Mouse (Mus musculus): ENCODE measurements around the gene Vasp. TPM values are rescaled to one million over a fixed set of nuclear protein-coding genes. Genes with fewer than 3 reads are reported as not detected.

Gene Vasp
- total RNA-seq, 2 experiments from 2014 or later, result 84.0 to 98.6 TPM

DNA sequence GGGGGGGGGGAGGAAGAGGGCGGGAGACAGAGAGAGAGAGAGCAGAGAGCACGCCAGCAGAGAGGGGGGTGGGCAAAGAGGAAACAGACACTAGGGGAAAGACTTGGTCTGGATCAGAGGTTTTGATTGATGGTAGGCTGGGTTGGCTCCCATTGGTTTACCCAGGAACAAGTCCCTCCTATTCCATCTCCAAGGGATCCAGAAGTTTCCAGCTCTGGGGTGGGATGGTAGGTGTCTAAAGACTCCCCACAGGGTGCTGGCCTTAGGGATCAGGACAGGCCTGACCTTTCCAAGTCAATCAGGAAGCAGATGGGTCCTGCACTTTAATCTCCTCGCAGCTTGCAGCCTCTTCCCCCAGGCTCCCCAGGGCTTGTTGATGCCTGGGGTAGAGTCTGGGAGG lies 53.7 kb downstream of the Vasp start:
- intact Hi-C loops (cut with DNase I), result no loop called here
- peak in 1 of 2 experiments; percentile 12 for DNase-seq

GRCm38 (mm10) chr7:19217492-19217891 lies 54.1 kb downstream of the Vasp start:
- no peak for DNase-seq
- intact Hi-C loops (cut with DNase I), result no loop called here

GRCm38 (mm10) chr7:19214940-19215339 lies 56.7 kb downstream of the Vasp start:
- no peak for DNase-seq

GRCm38 (mm10) chr7:19214369-19214768 lies 57.2 kb downstream of the Vasp start:
- intact Hi-C loops (cut with DNase I), result no loop called here
- peak in 1 of 2 experiments; percentile 13 for DNase-seq

More at GRCm38 (mm10) chr7:19214940-19215339, 56.7 kb downstream of the Vasp start:
- intact Hi-C loops (cut with DNase I), result no loop called here

GRCm38 (mm10) chr7:19213385-19213784 lies 58.2 kb downstream of the Vasp start:
- intact Hi-C loops (cut with DNase I), result loop anchor here (2.0 kb wide), 1 partner anchor 13 kb away; no protein-coding TSS in a partner anchor

DNA sequence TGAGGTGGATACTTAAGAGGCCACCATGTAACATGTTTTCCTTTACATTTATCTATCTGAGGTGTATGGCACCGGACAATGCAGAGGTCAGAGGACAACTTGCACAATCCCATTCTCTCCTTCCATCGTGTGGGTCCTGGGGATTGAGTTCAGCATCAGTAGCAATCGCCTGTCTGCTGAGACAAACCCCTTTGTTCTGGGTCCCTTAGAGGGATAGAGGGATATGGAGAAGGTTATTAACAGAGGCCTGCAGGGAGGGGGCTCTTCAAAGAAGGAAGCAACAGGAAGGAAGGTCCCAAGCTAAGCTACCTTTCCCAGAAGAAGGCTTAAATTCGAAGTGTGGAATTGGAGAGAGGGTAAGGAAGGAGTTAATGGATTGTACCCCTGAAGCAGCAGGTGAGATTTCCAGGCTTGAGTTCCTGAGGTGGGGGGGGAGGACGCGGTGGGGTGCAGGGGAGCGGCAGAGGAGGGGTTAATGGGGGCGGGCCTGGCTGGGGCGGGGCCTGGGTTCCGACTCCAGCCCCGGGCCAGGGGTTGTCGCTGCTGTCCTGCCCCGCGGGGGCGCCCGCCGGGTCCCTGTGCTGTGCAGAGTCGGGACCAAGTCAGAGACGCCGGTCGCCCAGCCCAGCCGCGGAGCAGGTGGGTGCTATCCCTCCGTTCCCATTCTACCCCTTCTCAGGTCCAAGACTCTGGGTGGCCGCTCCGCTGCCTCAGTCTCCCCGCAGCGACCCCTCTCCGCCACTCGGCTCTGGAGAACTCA lies 59.4 kb downstream of the Vasp start, which contains the start of gene Gpr4:
Gene Gpr4 (plus strand): TSS at position 543 of the 760 bp plus-strand sequence.
- intact Hi-C loops (cut with DNase I), result loop anchor here (2.0 kb wide), 1 partner anchor 15 kb away; no protein-coding TSS in a partner anchor
- peak; percentile 57 to 62 for DNase-seq

More at GRCm38 (mm10) chr7:19213385-19213784, 58.2 kb downstream of the Vasp start:
- DNase-seq, result no peak

DNA sequence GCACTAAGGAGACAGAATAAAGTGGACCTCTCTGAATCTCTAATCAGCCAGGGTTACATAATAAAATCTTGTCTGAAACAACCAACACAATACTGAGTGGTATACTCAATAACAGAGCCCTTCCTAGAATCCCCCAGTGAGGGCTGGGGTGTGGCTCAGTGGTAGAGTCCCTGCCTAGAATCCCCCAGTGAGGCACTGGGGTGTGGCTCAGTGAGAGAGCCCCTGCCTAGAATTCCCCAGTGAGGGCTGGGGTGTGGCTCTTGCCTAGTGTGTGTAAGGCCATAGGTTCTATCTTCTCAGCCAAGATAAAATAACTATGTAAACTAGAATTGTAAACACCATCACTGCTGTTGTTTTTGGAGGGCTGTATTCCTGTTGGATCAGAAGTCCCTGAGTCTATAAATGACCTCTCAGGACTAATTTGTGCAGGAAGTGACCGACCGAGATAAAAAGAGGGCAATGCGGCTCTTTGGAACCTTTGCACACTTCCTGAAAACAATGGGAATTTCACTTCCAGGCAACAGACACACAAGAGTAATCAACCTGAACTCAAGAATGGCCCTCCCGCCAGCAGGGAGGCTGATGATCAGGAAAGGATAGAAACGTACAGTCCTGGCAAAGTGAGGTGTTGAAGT lies 60.5 kb downstream of the Vasp start:
- intact Hi-C loops (cut with DNase I), result no loop called here

DNA sequence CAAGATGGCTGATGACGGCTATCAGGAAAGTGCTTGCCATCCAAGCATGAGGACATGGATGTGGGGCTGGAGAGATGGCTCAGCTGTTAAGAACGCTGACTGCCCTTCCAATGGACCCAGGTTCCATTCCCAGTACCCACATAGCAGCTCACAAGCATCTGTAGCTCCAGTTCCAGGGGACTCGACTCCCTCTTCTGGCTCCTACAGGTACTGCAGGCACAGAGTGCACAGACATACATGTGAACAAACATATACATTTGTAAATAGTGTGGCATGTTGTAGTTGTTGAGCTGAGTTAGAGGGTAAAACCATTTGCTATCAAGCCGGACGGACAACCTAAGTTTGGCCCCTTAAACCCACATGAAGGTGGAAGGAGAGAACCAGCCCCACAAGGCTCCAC lies 61.6 kb downstream of the Vasp start:
- intact Hi-C loops (cut with DNase I), result no loop called here
- DNase-seq, result no peak

More for the DNA sequence above, 60.5 kb downstream of the Vasp start:
- peak in 1 of 2 experiments; percentile 19 for DNase-seq

GRCm38 (mm10) chr7:19209494-19209893 lies 62.1 kb downstream of the Vasp start:
- intact Hi-C loops (cut with DNase I), result loop anchor here (1.0 to 2.0 kb wide), 2 partner anchors 31 to 53 kb away; no protein-coding TSS in a partner anchor
- no peak for DNase-seq

GRCm38 (mm10) chr7:19208944-19209472 lies 62.6 kb downstream of the Vasp start:
- DNase-seq, result peak; percentile 66 to 82
- intact Hi-C loops (cut with DNase I), result loop anchor here (1.0 to 2.0 kb wide), 2 partner anchors 31 to 52 kb away; no protein-coding TSS in a partner anchor

GRCm38 (mm10) chr7:19208201-19208910 lies 63.3 kb downstream of the Vasp start:
- intact Hi-C loops (cut with DNase I), result loop anchor here (2.0 kb wide), 1 partner anchor 52 kb away; no protein-coding TSS in a partner anchor
- DNase-seq, result no peak

Other genes with a start within 250 kb of the Vasp start
- gene Foxa3, start 248.3 kb downstream of the Vasp start, total RNA-seq (2021), result not detected
- 10 to 100 TPM; 58.3 to 60.9 TPM for gene Sympk, start 247.4 kb downstream of the Vasp start, total RNA-seq (2021)
- not detected for gene Rsph6a, start 217.1 kb downstream of the Vasp start, total RNA-seq (2021)
- gene Dmwd, start 195.6 kb downstream of the Vasp start, total RNA-seq (2021), result 10 to 100 TPM; 48.4 to 50.7 TPM
- gene Dmpk, start 188.0 kb downstream of the Vasp start, total RNA-seq (2021), result 100 to 1,000 TPM; 288 to 299 TPM
- 10 to 100 TPM in 1 of 2 experiments, 1 to 10 TPM in 1; 7.9 to 11.2 TPM for gene Six5, start 177.2 kb downstream of the Vasp start, total RNA-seq (2021)
- gene Gm4969, start 153.4 kb downstream of the Vasp start, total RNA-seq (2021), result under 1 TPM; 0.07 to 0.19 TPM
- 1 to 10 TPM; 5.5 to 7.6 TPM for gene Fbxo46, start 152.0 kb downstream of the Vasp start, total RNA-seq (2021)
- 1 to 10 TPM; 6.4 to 8.2 TPM for gene Qpctl, start 122.5 kb downstream of the Vasp start, total RNA-seq (2021)
- 10 to 100 TPM; 77.1 to 81.0 TPM for gene Snrpd2, start 122.1 kb downstream of the Vasp start, total RNA-seq (2021)
- gene Gipr, start 105.7 kb downstream of the Vasp start, total RNA-seq (2021), result under 1 TPM; 0.50 to 0.69 TPM
- 10 to 100 TPM; 47.8 to 56.5 TPM for gene Eml2, start 95.4 kb downstream of the Vasp start, total RNA-seq (2021)
- gene Gpr4, start 59.3 kb downstream of the Vasp start, total RNA-seq (2021), result 10 to 100 TPM; 11.4 to 11.8 TPM
- gene Opa3, start 43.5 kb downstream of the Vasp start, total RNA-seq (2021), result 10 to 100 TPM; 53.4 to 57.7 TPM
- gene Ppm1n, start 8.2 kb upstream of the Vasp start, total RNA-seq (2021), result under 1 TPM in 1 of 2 experiments, not detected in 1; 0.67 TPM
- gene Rtn2, start 10.8 kb upstream of the Vasp start, total RNA-seq (2021), result 10 to 100 TPM; 67.9 to 82.8 TPM
- gene Fosb, start 38.2 kb upstream of the Vasp start, total RNA-seq (2021), result under 1 TPM; 0.48 to 0.60 TPM
- gene Ercc1, start 73.0 kb upstream of the Vasp start, total RNA-seq (2021), result 10 to 100 TPM; 40.1 to 43.2 TPM
- gene Cd3eap, start 87.7 kb upstream of the Vasp start, total RNA-seq (2021), result 10 to 100 TPM in 1 of 2 experiments, 1 to 10 TPM in 1; 8.2 to 11.0 TPM
- gene Ppp1r13l, start 87.9 kb upstream of the Vasp start, total RNA-seq (2021), result 10 to 100 TPM; 23.1 to 40.1 TPM
- 10 to 100 TPM; 10.3 to 12.3 TPM for gene Ercc2, start 110.2 kb upstream of the Vasp start, total RNA-seq (2021)
- gene Klc3, start 132.3 kb upstream of the Vasp start, total RNA-seq (2021), result under 1 TPM; 0.26 to 0.55 TPM
- gene Ckm, start 133.0 kb upstream of the Vasp start, total RNA-seq (2021), result 1,000 to 10,000 TPM; 3,255 to 3,362 TPM
- 10 to 100 TPM; 26.6 to 26.8 TPM for gene Mark4, start 187.0 kb upstream of the Vasp start, total RNA-seq (2021)
- 1 to 10 TPM in 1 of 2 experiments, under 1 TPM in 1; 0.81 to 1.0 TPM for gene Exoc3l2, start 191.5 kb upstream of the Vasp start, total RNA-seq (2021)
- 1 to 10 TPM; 2.3 to 3.2 TPM for gene Bloc1s3, start 236.6 kb upstream of the Vasp start, total RNA-seq (2021)
- 10 to 100 TPM; 43.1 to 53.1 TPM for gene Trappc6a, start 236.6 kb upstream of the Vasp start, total RNA-seq (2021)
- not detected for gene Nkpd1, start 246.0 kb upstream of the Vasp start, total RNA-seq (2021)